Mouse (Mus musculus): Measurements from ENCODE around the gene Pou6f1.

DNA sequence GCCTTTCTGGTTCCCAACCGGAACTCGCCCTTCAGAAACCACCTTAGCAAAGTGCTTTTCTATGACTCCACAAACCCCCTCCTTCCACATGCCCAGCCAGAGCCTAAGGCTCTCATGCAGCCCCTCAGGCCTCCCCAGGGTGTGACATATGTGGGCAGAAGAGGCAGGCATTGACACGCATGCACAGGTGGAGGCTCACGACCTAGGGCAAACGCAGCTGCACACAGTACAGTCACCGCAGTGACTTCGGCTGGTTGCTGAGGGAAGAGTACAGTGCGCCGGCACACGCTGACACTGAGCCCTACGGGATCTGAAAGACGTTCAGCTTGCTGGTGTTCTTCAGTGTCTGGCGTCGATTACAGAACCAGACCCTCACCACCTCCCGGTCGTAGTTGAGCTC, 21.8 kb downstream of the Pou6f1 start:
- TF ChIP-seq USF2 (conservative IDR thresholded peaks at IDR 0.05; ENCODE audit: low read depth, low read length) (no peak), ZMIZ1 (IDR thresholded peaks at IDR 0.05; ENCODE audit: low read depth, low read length) (no peak), CTCF (conservative IDR thresholded peaks at IDR 0.05 in 1 of 2, IDR thresholded peaks at IDR 0.05 in 1 of 2; ENCODE audit: low read depth in 2 of 2, low read length in 2 of 2) (no peak), ZNF384 (IDR thresholded peaks at IDR 0.05; ENCODE audit: low read depth, low read length) (no peak), ETS1 (conservative IDR thresholded peaks at IDR 0.05; ENCODE audit: low read depth, low read length) (no peak), POLR2A (IDR thresholded peaks at IDR 0.05; ENCODE audit: low read depth, low read length) (no peak), E2F4 (IDR thresholded peaks at IDR 0.05; ENCODE audit: insufficient replicate concordance, low read depth, low read length) (no peak), MAX (IDR thresholded peaks at IDR 0.05; ENCODE audit: low read length) (no peak)

Data from CH12.LX (cell line).